Mouse (Mus musculus) heart, embryonic 15.5 days (tissue): ENCODE measurements around the gene Tlr2. TPM values are rescaled to one million over a fixed set of nuclear protein-coding genes. Genes with fewer than 3 reads are reported as not detected.

ENCODE experiments used
- ATAC-seq: fragments of 200-750 bp; cut with Nextera tagmentation; replicated peaks from 2 replicates; pipeline ENCODE4 v1.8.0; 2017; ENCODE audit warnings: low read depth, moderate TSS enrichment; ENCODE audit not compliant: insufficient number of reproducible peaks, insufficient read depth, low FRiP score
- H3K27ac ChIP-seq: fragments of 300-500 bp; sonication (generic); 2 replicates; pipeline ENCODE4 v1.5.1; 2015; ENCODE audit warnings: mild to moderate bottlenecking, inconsistent platforms
- H3K27me3 ChIP-seq: fragments of 300-500 bp; sonication (generic); 2 replicates; pipeline ENCODE4 v1.6.1; 2015; ENCODE audit warnings: inconsistent platforms
- H3K36me3 ChIP-seq: fragments of 300-500 bp; sonication (generic); 2 replicates; pipeline ENCODE4 v1.6.1; 2015; ENCODE audit warnings: mild to moderate bottlenecking, inconsistent platforms
- H3K4me1 ChIP-seq: fragments of 300-500 bp; sonication (generic); replicated peaks from 2 replicates; pipeline ENCODE4 v1.6.1; 2015; ENCODE audit warnings: inconsistent platforms
- H3K4me2 ChIP-seq: fragments of 300-500 bp; sonication (generic); 2 replicates; pipeline ENCODE4 v1.6.1; 2015; ENCODE audit warnings: inconsistent platforms, mild to moderate bottlenecking, moderate library complexity
- H3K4me3 ChIP-seq: fragments of 300-500 bp; sonication (generic); 2 replicates; pipeline ENCODE4 v1.5.1; 2015; ENCODE audit warnings: mild to moderate bottlenecking, inconsistent platforms
- H3K9ac ChIP-seq: fragments of 300-500 bp; sonication (generic); 2 replicates; pipeline ENCODE4 v1.6.1; 2015; ENCODE audit warnings: mild to moderate bottlenecking, inconsistent platforms
- H3K9me3 ChIP-seq: fragments of 300-500 bp; sonication (generic); replicated peaks from 2 replicates; pipeline ENCODE4 v1.6.1; 2016; ENCODE audit warnings: inconsistent platforms
- WGBS: fragments of 180-500 bp; shearing (Covaris S2); methylation state at CpG from one replicate; pipeline ENCODE4 v1.1.7; 2015; ENCODE audit warnings: mixed read lengths; 5-methylcytosine and 5-hydroxymethylcytosine counted together
- polyA plus RNA-seq: library from polyadenylated mRNA; unstranded; fragments of >200 nt; fragmentation: Nextera tagmentation; extraction: Ambion mirVana; gene quantifications from 2 replicates; pipeline ENCODE4 v1.2.1, GENCODE M21; 2015

The Tlr2 gene
- polyA plus RNA-seq, 1 experiment from 2014 or later = 2.3 TPM

GRCm38 (mm10) chr3:83865216-83865615, 23.6 kb upstream of the Tlr2 start:
- Histone ChIP-seq H3K27ac (no peak overlapping the region), H3K36me3 (no peaks in the 10 kb centered on the region), H3K4me2 (no peak overlapping the region), H3K9me3 (no peaks in the 10 kb centered on the region), H3K27me3 (no peaks in the 10 kb centered on the region), H3K4me3 (no peak overlapping the region), H3K4me1 (peaks cover 10% of the 10 kb centered on the region), H3K9ac (no peak overlapping the region)
- ATAC-seq = no peak
- WGBS = 87% methylated on average over 2 of the region's 2 CpGs

GRCm38 (mm10) chr3:83864064-83864548, 22.5 kb upstream of the Tlr2 start:
- WGBS = 82% methylated on average over 9 of the region's 9 CpGs
- H3K27me3 ChIP-seq = no peaks in the 10 kb centered on the region
- no peaks in the 10 kb centered on the region for H3K36me3 ChIP-seq
- no peaks in the 10 kb centered on the region for H3K9me3 ChIP-seq
- H3K9ac ChIP-seq = no peak overlapping the region
- H3K27ac ChIP-seq = no peak overlapping the region
- H3K4me3 ChIP-seq = no peak overlapping the region
- H3K4me2 ChIP-seq = no peak overlapping the region
- no peak for ATAC-seq
- H3K4me1 ChIP-seq = peaks cover 10% of the 10 kb centered on the region

GRCm38 (mm10) chr3:83862956-83863355, 21.4 kb upstream of the Tlr2 start:
- H3K4me2 ChIP-seq = peak overlapping the region; percentile 45
- H3K27ac ChIP-seq = peak overlapping the region; percentile 78
- 7% methylated on average over 1 of the region's 1 CpGs for WGBS
- ATAC-seq = peak; percentile 80
- H3K36me3 ChIP-seq = no peaks in the 10 kb centered on the region
- no peak overlapping the region for H3K9ac ChIP-seq
- no peak overlapping the region for H3K4me3 ChIP-seq
- H3K4me1 ChIP-seq = peaks cover 10% of the 10 kb centered on the region
- H3K9me3 ChIP-seq = no peaks in the 10 kb centered on the region
- H3K27me3 ChIP-seq = no peaks in the 10 kb centered on the region

- Histone ChIP-seq H3K36me3 (no peaks in the 10 kb centered on the region), H3K27ac (no peak overlapping the region)
- 87% methylated on average over 7 of the region's 7 CpGs for WGBS
Measured at GRCm38 (mm10) chr3:83859595-83859994, 18.0 kb upstream of the Tlr2 start.

GRCm38 (mm10) chr3:83859071-83859470, 17.5 kb upstream of the Tlr2 start:
- Histone ChIP-seq H3K4me3 (no peak overlapping the region), H3K9ac (no peak overlapping the region), H3K4me2 (no peak overlapping the region), H3K4me1 (peaks cover 10% of the 10 kb centered on the region), H3K9me3 (no peaks in the 10 kb centered on the region), H3K27ac (no peak overlapping the region), H3K36me3 (no peaks in the 10 kb centered on the region), H3K27me3 (no peaks in the 10 kb centered on the region)
- no peak for ATAC-seq
- WGBS = 86% methylated on average over 3 of the region's 3 CpGs

More at GRCm38 (mm10) chr3:83859595-83859994, 18.0 kb upstream of the Tlr2 start:
- H3K4me1 ChIP-seq = peaks cover 10% of the 10 kb centered on the region
- ATAC-seq = no peak
- H3K4me3 ChIP-seq = no peak overlapping the region
- H3K9me3 ChIP-seq = no peaks in the 10 kb centered on the region
- H3K9ac ChIP-seq = no peak overlapping the region
- no peaks in the 10 kb centered on the region for H3K27me3 ChIP-seq
- no peak overlapping the region for H3K4me2 ChIP-seq

- no peak for ATAC-seq
- H3K4me3 ChIP-seq = no peak overlapping the region
- H3K36me3 ChIP-seq = no peaks in the 10 kb centered on the region
- no peaks in the 10 kb centered on the region for H3K9me3 ChIP-seq
- H3K4me1 ChIP-seq = peaks cover 3% of the 10 kb centered on the region
- no peak overlapping the region for H3K9ac ChIP-seq
- H3K4me2 ChIP-seq = no peak overlapping the region
- no peak overlapping the region for H3K27ac ChIP-seq
- no peaks in the 10 kb centered on the region for H3K27me3 ChIP-seq
- 82% methylated on average over 13 of the region's 13 CpGs for WGBS
Measured at GRCm38 (mm10) chr3:83857621-83858020, 16.1 kb upstream of the Tlr2 start.

- Histone ChIP-seq H3K4me3 (no peak overlapping the region), H3K4me1 (no peaks in the 10 kb centered on the region), H3K36me3 (no peaks in the 10 kb centered on the region), H3K4me2 (no peak overlapping the region), H3K9ac (no peak overlapping the region), H3K27me3 (no peaks in the 10 kb centered on the region), H3K9me3 (no peaks in the 10 kb centered on the region), H3K27ac (no peak overlapping the region)
- 84% methylated on average over 5 of the region's 5 CpGs for WGBS
- ATAC-seq = no peak
Measured at GRCm38 (mm10) chr3:83855643-83856042, 14.1 kb upstream of the Tlr2 start.

GRCm38 (mm10) chr3:83849341-83849740, 7.8 kb upstream of the Tlr2 start:
- H3K27me3 ChIP-seq = no peaks in the 10 kb centered on the region
- no peak overlapping the region for H3K27ac ChIP-seq
- no peak overlapping the region for H3K9ac ChIP-seq
- no peak overlapping the region for H3K4me2 ChIP-seq
- no peaks in the 10 kb centered on the region for H3K4me1 ChIP-seq
- no peak for ATAC-seq
- no peaks in the 10 kb centered on the region for H3K9me3 ChIP-seq
- H3K36me3 ChIP-seq = no peaks in the 10 kb centered on the region
- 73% methylated on average over 2 of the region's 2 CpGs for WGBS
- H3K4me3 ChIP-seq = no peak overlapping the region

- 39% methylated on average over 8 of the region's 8 CpGs for WGBS
- no peak overlapping the region for H3K9ac ChIP-seq
- H3K4me2 ChIP-seq = no peak overlapping the region
- ATAC-seq = no peak
- H3K27me3 ChIP-seq = no peaks in the 10 kb centered on the region
- no peaks in the 10 kb centered on the region for H3K36me3 ChIP-seq
- no peak overlapping the region for H3K27ac ChIP-seq
- H3K9me3 ChIP-seq = no peaks in the 10 kb centered on the region
- H3K4me1 ChIP-seq = 0 out of 2 replicates have a peak, but pooled peaks cover 4% of the 10 kb centered on the region
- no peak overlapping the region for H3K4me3 ChIP-seq
Measured at GRCm38 (mm10) chr3:83844766-83845520, 3.4 kb upstream of the Tlr2 start.

GRCm38 (mm10) chr3:83839477-83839876, 2.1 kb downstream of the Tlr2 start:
- no peak overlapping the region for H3K4me2 ChIP-seq
- WGBS = 90% methylated on average over 5 of the region's 5 CpGs

GRCm38 (mm10) chr3:83836685-83837084, 4.9 kb downstream of the Tlr2 start:
- Histone ChIP-seq H3K4me1 (0 out of 2 replicates have a peak, but pooled peaks cover 4% of the 10 kb centered on the region), H3K36me3 (no peaks in the 10 kb centered on the region), H3K9ac (no peak overlapping the region), H3K4me2 (no peak overlapping the region), H3K27me3 (no peaks in the 10 kb centered on the region), H3K9me3 (no peaks in the 10 kb centered on the region), H3K4me3 (no peak overlapping the region), H3K27ac (no peak overlapping the region)
- ATAC-seq = no peak
- WGBS = 81% methylated on average over 15 of the region's 15 CpGs

More at GRCm38 (mm10) chr3:83839477-83839876, 2.1 kb downstream of the Tlr2 start:
- no peak overlapping the region for H3K9ac ChIP-seq
- H3K36me3 ChIP-seq = no peaks in the 10 kb centered on the region
- no peak overlapping the region for H3K4me3 ChIP-seq
- no peaks in the 10 kb centered on the region for H3K9me3 ChIP-seq
- H3K27me3 ChIP-seq = no peaks in the 10 kb centered on the region
- ATAC-seq = no peak
- H3K4me1 ChIP-seq = 0 out of 2 replicates have a peak, but pooled peaks cover 4% of the 10 kb centered on the region
- H3K27ac ChIP-seq = no peak overlapping the region

GRCm38 (mm10) chr3:83828145-83828611, 13.4 kb downstream of the Tlr2 start:
- WGBS = 46% methylated on average over 5 of the region's 5 CpGs
- Histone ChIP-seq H3K9me3 (no peaks in the 10 kb centered on the region), H3K4me3 (no peak overlapping the region), H3K27me3 (no peaks in the 10 kb centered on the region), H3K4me2 (no peak overlapping the region), H3K4me1 (no peaks in the 10 kb centered on the region), H3K27ac (no peak overlapping the region), H3K9ac (no peak overlapping the region), H3K36me3 (no peaks in the 10 kb centered on the region)
- no peak for ATAC-seq
